Mouse (Mus musculus) ES-CJ7 (cell line): ENCODE data around the gene P2ry2.

ENCODE experiments used
- DNase-seq: peaks from one replicate; pipeline ENCODE4 v3.0.0; 2011; ENCODE audit warnings: low read depth, low spot score

P2ry2 gene

DNA sequence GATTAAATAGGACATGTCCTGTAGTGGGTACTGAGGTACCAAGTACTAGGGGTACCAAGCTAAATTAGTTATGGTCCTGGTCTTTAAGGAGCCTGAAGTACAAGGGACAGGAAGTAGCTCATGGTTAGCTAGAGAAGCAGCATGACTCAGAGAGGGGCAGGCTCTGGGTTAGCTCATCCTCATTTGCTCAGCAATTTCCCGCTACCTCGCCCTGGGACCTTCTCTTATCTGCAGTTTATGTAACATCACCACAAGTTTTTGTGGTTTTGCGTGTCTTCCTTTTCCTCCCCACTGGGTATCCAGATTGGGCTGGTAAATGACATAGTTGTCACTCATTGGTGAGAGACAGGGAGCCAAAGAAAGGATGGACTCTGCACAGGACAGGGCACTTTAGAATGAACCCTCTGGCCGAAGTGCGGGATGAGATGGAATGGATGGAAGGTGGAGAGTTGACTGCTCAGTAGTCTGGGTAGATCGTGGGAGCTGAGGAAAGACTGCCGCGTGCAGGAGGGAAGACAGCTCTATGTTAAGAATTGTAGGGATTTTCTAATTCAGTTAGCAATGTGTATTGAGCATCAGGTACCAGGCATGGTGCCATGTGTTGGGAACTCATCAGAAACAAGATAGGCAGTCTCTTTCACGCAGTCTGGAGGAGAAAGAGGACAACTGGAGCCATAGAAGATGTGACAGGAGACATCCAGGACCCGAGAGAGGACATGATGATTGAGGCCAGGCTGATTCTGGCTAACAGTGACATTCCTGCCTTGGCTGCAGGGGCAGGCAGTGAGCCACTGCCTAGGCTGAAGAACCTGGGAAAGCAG lies 15.2 kb upstream of the P2ry2 start:
- DNase-seq: no peak

DNA sequence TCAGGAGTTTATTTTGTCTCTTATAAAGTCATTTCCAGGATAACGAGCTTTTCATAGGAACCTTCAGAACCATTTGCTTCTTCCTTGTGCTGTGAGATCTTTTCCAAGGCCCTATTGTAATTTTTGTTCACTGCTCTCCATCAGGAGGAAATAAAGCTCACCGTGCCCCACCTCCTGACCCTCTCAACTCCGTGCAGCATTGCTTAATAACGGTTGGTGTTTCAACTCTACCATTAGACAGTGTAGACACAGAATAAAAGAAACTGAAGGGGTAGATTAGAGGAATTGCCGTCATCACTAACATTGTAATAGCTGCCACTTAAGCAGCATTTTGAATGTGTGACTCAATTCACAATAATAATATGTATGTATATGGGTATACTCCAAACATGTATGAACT lies 14.2 kb upstream of the P2ry2 start:
- DNase-seq: no peak

DNA sequence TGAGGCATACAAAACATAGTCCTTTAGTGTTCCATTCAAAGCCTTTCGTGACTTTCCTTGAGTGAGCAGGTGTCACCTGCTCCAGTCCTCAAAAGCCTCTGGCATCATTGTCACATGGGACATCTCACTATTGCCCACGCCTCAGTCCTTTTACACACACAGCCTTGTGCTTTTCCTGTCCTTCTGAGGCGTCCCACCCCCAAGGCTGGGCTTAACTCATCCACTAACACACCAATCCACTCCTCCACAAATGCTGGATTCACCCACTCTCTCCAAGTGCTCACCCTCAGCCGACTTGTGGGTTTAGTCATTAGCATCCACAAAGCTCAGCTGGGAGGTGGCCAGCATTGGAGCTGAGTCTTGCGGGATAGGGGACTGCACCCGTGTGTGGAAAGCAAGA lies 4.8 kb upstream of the P2ry2 start:
- no peak for DNase-seq

DNA sequence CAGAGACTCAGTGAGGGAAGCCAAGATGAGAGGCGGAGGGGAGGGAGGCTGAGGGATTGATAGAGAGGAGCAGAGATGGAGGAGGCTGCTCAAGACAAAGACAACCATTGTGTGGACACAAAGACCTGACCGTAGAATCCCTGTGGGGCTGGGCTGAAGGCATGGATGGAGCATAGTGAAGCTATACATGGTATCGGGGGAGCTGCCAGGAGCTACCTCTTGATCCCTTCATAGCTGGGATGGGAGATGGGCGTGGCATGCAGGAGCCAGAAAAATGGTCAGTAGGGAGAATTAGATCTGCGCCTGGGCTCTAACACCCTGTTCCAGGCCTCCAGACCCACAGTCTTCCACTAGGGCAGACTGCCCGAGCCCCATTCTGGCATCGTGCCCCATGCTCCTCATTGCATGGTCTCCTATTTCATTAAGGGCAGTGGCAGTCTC lies 4.4 kb upstream of the P2ry2 start:
- DNase-seq: no peak

DNA sequence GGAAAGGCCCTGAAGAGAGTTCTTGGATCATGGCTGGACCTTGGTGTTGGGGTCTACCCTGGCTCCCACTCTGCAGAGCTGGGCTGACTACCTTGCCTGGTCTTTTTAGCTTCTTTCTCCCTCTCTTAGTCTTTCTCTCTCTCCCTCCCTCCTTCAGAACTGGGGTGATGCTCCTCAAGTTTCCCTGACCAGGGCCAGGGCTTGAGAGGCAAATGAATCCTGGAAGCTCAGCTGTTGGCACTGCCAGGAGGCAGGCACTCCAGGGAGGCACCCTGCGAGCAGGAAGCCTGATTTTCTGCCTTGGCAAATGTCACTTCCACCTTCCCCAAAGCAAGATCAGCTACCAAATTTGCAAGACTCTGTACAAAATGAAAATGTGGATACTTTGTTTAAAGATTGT lies 2.3 kb upstream of the P2ry2 start:
- DNase-seq: no peak

DNA sequence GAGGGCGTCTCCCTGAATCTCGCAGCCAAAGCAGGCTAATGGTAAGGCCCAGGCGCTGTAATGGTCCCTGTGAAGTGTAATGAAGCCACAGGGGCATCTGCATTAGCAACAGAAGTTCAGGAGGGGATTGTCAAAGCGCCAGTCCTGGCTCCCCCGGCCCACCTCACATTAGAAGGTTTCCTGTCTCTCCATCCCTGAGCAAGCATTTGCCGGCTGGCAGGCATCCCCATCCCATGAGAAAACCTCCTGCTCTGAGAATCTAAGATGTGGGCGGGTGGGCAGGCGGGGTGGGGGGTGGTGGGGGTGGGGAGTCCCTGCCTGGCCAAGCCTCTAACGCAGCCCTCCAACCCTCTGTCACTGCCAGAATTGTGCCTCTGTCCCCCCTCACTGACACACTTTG lies 1.4 kb upstream of the P2ry2 start:
- DNase-seq: no peak

DNA sequence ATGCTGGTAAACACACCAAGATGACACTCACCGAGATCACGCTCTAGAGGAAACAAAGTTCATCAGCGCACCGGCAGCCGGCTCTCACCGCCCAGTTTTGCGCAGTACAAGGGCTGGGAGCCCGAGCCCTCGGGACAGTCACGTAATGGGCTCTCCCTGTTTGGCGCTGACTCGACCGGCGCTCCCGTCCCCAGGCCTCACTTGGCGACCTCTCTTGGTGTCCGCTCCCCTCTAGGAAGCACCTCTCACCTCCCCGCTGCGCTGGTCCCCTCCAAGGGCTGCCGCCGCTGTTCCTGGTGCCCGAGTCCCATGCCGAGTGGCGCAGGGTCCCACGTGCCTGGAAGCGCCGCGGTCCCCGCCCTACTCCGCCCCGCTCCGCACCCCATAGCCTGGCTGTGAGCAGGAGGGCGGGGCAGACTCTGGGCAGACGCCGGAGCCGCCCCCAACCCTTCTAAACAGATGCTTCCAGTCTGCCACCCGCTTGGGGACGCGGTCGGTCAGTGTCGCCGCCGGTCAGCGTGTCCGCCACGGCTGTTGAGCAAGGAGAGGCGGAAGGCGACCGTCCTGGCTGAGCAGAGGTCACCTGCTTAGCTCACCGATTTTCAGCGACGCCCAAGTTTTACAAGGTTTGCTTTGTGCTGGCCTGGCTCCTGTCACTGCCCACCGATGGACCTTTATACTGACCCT lies 842 bp downstream of the P2ry2 start:
- DNase-seq: peak; percentile 51

DNA sequence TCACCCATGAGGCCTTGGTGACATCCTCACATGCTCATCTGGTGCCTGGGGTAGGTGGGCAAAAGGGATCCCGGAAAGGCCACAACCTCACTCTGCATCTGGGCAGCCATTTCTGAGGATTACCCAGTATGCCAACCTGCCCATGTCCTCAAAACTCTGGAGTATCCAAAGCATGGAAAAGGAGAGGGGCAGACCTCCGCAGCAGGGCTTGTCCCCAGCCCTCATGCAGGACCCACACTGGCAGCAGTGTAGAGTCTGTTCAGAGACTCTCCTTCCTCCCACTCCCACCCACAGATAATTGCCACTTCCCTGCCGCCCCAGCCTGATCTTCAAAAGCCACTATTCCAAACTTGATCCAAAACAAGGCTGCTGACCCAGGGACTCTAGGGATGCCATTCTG lies 1.9 kb downstream of the P2ry2 start:
- DNase-seq: no peak

DNA sequence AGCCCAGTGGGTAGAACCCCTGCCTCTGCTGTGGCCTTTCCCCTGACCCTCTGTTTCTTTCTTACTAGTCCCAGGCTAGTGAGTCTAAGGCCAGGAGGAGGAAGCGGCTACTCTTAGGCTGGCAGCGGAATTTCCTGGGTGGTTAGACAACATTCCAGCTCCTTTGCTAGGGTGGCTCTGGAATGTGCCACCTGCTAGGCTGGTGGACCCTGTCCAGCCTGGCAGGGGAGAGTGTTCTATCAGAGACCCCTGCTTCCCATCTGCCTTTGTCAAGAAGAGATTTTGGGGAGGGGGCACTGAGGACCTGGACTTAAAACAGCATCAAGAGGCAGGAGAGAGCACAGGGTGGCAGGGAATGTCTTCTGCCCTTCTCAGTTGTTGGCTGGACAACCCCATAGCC lies 6.5 kb downstream of the P2ry2 start:
- no peak for DNase-seq

DNA sequence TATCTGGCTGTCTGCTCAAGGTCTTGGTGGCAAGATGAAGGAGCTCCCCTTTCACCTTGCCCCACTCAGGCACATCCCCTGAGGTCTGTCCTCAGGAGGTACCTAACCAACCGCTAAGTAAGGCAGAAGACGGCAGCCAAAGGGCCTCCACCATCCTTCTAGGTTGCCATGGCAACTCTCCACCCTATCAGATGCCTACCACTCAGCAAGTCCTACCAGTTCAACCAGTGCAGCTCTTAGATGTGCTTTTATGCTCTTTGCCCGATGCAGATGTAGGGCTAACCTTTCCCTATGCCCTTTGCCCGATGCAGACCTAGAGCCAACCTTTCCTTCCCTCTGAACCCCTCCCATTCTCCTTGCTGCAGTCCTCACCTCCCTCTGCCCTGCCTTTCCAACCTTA lies 7.5 kb downstream of the P2ry2 start:
- no peak for DNase-seq

DNA sequence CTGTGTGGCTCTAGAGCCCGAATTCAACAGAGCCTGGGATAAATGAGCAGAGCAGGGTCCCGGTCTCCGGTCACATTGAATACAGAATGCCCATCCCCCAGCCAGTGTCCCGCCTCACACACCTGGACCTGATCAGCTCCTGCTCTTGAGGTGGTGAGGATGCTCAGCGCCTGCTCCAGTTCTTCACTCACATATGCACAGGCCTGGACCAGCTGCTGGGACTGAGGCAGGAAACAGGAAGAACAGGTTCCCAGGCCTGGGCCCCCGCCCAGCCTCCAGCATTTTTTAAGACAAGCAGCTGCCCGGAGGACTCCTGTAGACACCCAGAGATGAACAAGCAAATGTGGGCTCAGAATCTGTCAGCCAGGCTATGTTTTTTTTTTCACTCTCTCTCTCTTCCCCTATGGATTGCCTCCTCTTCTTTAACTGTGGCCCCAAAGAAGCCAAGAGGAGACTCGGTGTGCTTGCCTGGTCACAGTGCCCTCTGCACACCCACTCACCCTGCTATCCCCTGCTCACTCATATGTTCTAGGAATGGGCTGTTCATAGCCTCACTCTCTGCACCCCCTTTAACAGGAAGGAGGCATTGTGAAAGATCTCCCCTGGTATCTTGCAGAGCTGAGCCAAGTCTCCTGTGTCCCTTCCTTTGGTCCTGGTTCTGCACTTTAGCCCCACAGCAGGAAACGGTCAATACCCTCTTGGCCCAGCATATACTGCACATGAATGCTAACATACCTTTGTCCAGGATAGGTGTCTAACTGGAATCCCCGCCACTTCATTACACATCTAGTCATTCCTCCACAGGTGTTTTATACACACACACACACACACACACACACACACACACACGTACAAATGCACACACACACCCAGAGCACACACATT lies 9.0 kb downstream of the P2ry2 start:
- DNase-seq: no peak

DNA sequence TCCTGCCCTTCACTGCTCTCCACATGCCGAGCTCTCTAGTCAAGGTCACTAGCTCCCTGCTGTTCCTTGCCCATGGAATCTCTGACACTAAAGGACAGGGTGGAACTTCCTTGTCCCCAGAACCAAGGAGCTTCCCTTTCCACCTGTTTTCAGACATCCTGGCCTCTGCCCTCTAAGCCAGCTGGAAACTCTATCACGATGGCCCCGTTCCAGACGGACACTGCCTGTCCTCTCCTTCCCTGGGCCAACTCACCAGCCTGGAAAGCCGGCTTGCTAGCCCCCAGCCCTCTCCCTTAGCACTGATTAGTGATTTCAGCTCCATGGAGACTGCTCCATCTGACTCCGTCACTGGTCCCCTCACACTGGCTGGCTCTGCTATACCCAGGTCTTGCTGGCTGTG lies 10.4 kb downstream of the P2ry2 start:
- no peak for DNase-seq

DNA sequence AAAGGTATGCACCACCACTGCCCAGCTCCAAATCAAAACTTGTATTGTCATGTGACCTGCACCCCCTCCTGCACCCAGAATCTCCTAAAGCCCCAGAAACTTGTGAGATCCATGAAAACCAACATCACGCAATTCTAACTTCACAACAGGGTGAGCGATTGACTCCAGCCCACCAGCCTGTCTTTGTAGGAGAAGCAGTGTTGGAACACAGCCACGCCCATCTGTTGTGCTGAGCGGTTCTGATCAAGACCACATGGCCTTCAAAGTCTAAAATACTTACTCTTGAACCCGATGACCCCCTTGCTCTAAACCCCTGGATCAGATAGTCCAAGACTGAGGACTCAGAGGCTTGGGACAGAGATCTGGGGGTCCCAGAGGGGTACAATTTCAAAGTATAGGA lies 13.0 kb downstream of the P2ry2 start:
- no peak for DNase-seq

DNA sequence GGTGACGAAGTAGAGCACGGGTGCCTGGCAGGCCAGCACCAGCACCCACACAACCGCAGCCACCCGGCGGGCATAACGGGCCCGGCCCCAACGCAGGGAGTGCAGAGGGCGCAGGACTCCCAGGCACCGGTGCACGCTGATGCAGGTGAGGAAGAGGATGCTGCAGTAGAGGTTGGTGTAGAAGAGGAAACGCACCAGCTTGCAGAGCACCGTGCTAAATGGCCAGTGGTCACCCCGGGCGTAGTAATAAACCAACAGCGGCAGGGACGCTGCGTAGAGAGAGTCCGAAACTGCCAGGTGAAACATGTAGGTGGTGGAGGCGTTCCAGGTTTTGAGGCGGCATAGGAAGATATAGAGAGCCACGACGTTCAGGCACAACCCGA lies 14.1 kb downstream of the P2ry2 start:
- no peak for DNase-seq

DNA sequence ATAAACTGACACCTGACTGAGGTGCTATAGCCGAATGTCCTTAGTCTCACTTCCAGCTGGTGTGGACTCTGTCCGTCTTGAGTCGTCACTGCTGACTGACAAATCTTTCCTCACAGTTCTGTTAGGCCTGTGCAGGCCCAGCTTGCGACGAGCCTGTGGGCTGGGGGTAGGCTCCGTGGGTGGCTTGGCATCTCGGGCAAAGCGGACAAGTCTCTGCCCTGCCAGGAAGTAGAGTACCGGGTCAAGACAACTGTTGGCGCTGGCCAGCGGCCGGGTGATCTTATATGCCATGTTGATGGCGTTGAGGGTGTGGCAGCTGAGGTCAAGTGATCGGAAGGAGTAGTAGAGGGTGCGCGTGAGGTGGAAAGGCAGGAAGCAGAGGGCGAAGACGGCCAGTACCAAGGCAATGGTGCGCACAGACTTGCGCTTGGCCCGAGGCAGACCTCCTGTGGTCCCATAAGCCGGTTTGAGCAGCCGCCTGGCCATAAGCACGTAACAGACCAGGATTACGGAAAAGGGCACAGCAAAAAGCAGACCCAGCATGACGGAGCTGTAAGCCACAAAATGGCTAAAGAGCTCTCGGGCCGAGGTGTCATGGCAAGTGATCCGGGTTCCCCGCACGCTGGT lies 14.6 kb downstream of the P2ry2 start:
- DNase-seq: peak; percentile 9

DNA sequence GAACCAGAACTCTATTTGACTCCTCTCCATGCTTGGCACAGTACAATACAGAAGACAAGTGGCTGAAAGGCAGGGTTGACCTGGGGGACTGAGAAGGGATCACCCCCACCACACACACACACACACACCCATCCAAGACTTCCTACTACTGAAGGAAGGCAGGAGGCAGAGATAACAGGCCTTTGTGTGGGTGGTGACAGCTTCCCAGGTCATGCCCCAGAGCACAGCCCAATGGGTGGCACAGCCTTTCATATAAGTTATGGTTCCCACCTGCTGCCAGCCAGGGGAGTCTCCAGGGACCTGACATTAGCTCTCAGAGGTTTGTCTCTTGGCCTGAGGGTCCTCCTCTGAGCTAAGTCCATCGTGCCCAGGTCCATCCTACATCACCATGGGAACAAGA lies 15.5 kb downstream of the P2ry2 start:
- DNase-seq: no peak

DNA sequence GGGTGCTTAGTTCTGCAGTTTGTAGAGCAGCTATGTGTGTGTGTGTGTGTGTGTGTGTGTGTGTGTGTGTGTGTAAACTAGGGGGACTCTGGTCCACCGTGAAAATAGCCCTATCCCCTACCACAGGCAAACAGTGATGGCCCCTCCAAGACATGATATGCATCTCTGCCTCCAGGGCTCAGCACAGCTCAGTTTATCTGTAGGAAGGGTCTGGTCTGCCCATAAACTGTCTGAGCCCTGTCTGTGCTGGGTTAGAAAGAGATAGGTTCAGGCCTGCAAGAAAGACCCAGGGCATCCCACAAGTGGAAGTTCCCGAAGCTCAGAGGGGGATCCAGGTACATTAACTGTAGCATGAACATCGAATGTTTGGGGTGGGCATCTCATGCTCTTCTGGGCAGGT lies 16.7 kb downstream of the P2ry2 start:
- no peak for DNase-seq

DNA sequence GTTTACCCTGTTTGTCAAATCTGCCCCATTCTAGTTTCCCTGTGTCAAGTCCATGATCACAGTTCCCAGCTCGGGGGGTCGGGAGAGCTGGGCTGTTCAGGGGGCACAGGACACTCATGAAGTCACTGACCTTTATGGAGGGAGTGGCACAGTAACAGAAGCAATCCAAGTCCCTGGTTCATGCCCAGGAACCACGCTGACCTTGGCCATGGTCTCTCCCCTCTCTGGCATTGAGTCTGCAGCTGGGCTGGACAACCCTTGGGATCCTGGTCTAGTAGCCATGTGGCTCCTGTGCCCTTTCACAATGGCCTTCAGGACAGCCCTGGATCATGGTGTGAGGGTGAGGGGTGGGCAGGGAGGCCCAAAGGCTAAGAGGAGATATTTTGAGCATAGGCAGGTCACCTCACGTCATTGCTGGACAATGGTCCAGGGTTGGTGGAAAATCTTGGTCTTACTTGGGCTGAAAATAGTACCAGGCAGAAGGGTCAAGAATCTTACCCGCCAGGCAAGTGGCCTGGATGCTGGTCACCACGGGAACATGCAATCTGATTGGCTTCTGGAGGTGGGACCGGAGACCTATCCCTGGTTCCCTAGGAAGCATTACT lies 17.3 kb downstream of the P2ry2 start:
- no peak for DNase-seq

DNA sequence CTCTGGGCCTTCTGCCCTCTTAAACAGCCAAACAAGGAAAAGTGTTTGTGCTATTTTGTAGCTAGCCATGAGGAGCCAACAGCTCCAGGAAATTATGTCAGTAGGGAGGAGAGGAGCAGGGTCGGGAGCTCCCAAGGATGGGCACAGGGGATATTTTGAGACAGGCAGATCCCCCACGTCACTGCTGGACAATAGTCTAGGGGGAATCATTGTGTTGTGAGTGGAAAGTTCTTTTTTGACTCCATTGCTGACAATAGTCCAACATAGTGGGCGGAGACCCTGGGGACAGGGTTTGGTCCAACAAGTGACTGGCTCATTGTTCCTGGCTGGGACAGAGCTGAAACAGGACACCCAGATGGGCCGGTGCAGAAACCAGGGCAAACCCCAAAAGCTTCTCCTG lies 19.5 kb downstream of the P2ry2 start:
- DNase-seq: no peak

DNA sequence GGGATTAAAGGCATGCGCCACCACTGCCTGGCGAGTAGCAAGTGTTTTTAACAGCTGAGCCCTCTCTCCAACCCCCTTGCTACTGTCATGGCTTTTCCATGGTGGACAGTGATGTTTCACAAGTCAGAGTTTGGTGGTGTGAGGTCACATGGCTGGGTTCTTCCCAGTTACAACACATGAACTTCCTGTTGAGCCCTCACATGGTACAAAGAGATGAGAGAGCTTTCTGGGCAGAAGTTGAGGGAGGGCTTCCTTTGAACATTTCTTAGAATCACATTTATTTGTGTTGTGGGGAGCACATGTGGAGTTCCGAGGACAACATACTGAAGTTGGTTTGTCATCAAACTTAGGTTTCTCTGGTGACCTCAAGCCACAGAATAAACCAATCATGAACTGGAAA lies 20.7 kb downstream of the P2ry2 start:
- DNase-seq: no peak

DNA sequence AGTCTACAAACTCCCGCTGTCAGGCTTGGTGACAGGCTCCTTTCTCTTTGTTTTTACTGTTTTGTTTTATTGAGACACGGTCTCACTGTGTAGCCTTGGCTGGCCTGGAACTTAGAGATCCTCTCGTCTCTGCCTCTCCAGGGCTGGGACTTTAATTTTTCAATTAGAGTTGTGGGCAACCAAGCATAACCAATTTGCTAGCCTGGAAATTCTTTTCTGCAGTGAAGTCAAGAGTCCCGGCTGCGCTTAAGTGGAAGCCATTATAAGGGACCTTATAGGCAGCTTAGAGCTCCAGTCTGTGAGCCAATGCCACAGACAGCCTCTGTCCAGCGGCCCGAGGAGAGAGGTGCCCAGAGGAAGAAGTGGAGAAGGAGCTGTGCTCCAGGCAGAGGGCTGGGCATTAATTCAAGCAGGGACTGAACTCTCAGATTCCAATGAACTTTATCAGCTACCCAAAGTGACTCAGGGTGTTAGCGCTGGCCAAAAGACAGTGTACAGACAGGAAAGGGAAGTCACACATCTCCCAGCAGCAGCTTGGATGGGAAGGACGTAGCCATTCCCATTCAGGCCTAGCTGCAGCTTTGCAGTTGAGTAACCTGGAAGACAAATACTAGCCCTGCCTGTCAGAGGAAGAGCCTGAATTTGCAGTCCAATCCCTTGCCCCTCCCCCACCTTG lies 21.9 kb downstream of the P2ry2 start:
- DNase-seq: no peak
